Mouse (Mus musculus) CD4-positive naive resting alpha-beta T cell, adult 76 days (primary cell): ENCODE results near the gene Lck. TPM values are rescaled to one million over a fixed set of nuclear protein-coding genes. Genes with fewer than 3 reads are reported as not detected.

Experiments
- total RNA-seq: library from RNA; stranded (reverse); gene quantifications from one replicate; pipeline ENCODE4 v1.2.4, GENCODE M21; 2023

The Lck gene
- 749 TPM for total RNA-seq

GRCm38 (mm10) chr4:129573430-129573829 is at the start of gene Lck:
Lck (minus strand) TSS chr4:129573641.

DNA sequence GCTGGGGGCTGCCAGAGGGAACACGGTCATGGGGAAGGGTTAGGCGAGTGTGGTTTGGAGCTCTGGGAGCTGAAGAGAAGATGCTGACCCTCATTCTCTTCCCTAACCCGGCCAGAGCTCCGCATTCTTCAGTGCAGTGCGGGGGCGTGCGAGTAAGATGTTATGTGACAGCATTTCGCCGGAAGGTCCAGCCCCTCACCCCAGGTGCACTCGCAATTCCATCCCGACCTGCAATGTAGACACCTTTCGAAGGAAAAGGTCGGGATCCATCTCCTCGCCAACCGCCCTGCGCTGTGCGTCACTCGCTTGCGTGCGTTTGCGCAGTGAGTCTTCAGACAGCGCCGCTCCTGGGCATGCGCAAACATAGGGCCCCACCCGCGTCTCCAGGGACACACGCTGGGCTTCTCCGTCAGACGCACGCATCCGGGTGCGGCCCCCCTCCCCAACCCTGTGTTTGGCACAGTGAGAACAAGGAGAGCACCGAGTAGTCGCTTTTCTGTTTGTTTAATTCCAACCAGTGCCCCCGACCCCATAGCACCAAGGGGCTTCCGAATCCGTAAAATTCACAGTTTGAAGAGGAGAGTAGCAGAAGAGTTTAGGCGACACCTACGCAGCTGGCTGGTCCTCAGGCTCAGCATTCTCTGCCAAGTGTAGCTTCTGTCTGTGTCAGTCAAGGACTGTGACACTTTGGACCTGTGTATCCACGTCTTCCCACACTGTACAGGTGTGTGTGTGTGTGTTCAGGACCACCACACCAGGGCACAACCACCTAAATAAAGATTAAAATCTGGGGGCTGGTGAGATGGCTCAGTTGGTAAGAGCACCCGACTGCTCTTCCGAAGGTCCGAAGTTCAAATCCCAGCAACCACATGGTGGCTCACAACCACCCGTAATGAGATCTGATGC is 45.6 kb upstream of the Lck start, which contains the start of gene Iqcc:
Gene Iqcc, minus strand, starts transcription at position 314 of the 906 bp plus-strand sequence.

DNA sequence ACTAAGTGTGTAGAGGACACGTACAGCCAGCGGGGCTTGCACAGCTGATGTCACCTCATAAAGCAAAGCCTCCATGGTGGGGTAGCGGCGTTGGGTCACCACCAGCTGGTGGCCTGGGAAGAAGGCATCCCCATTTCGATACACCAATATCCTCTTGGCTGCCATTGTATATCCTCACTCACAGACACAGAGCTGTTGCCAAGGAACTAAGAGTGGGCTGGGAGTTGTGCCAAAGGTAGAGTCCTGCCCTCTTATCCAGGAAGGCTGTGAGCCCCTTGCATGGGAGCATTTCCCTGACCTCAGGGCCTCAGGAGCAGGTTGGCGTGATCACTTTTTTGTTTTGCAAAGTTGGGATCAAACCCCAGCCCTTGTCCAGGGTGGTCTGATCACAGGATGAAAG is 40.7 kb upstream of the Lck start, which contains the start of gene Dcdc2b:
Gene Dcdc2b, minus strand, starts transcription at position 165 of the 400 bp plus-strand sequence.

DNA sequence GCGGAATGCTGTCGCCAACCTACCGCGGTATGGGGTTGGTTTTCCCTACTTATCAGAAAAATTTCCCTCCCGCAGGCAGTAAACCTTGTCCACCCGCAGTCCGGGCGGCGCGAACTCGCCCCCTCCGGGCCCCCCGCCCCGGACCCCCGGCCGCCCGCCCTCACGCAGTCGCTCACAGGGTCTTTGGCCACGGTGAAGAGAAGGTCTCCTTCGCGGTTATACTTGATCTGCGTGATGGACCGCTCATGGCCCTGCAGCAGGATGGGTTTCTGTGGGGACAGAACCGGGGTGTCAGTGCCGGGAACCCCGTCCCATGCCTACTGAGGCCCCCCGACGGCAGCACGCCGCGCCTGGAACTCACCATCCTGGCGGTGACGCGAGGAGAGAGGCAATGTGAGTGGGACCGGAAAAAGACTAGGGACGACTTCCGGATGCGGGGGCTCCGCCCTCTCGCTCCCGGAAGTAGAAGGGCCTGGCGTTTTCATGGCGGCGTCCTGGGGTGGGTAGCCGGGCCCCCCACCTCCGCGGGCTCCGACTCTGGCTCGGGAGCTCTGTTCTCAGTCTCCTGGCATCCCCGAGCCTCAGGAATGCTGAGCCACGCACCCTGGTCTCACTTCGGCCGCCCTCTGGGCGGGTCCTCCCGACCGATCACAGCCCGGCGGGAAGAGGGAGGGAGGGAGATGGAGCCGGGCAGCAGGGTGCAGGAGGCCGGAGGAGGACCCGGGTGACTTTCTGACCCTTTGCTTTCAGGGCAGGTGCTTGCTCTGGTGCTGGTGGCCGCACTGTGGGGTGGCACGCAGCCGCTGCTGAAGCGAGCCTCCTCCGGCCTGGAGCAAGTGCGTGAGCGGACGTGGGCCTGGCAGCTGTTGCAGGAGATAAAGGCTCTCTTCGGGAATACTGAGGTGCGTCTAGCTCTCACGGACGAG is 27.1 kb upstream of the Lck start, which contains the start of the genes Eif3i and Tmem234:
Gene Eif3i, minus strand, starts transcription at position 416 of the 926 bp plus-strand sequence.
Gene Tmem234, plus strand, starts transcription at position 436 of the 926 bp plus-strand sequence.

DNA sequence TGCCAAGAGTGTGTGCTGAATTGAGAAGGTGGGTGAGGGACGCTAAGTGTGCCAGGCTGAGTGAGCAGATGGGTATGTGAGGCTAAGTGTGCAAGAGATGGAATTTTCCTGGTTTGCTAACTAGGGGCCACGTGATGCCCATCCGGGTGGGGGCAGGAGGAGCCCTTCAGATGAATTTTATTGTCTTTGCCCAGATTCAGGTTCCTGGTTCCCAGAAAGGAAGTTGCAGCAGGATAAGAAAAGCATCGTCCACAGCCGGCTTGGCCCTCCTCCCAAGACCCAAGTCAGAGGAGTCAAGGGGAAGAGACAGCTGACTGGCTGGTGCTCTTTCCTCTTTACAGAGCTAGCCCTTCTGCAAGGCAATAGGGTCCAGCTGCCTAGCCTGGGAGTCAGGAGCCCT is 5.0 kb upstream of the Lck start, which contains the start of gene Fam167b:
Gene Fam167b, minus strand, starts transcription at position 84 of the 400 bp plus-strand sequence.

GRCm38 (mm10) chr4:129542592-129543141 is 30.8 kb downstream of the Lck start, which contains the start of gene Hdac1:
Hdac1 (minus strand) TSS chr4:129542713.

DNA sequence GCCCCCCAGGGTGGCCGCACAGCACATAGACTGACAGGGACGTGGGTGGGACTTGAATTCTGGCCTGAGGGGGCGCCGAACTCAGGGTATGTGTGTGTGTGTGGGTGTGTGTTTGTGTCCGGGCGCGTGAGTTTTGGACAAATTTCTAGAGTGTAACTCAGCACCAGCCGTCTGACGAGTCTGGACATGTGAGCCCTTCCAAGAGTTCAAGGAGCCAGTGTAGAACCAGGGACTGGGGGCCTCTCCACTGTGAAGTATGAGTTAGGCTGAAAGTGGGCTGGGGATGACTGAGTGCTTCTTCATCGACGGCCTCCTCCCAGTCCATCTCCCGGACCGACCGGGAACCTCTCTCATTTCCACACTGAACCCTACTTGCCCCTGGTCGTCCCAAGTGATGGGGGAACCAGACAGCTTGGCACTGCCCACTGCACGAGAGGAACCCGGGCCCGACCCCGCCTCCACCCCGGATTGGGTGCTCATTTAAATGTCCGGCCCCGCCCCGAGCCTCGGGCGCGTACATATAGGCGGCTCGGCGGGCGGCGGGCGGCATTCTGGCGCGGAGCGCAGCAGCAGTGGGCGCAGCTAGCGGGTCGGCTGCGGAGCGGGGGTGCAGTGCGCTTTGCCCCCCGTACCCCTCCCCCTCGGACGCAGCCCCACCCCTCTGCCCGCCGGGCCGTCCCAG is 60.2 kb downstream of the Lck start, which contains the start of gene Marcksl1:
Gene Marcksl1, plus strand, starts transcription at position 496 of the 682 bp plus-strand sequence.

Other genes starting within 250 kb of the Lck start
- gene Rbbp4, start 238.3 kb downstream of the Lck start, total RNA-seq, result 168 TPM
- 35.2 TPM for gene Zbtb8os, start 237.9 kb downstream of the Lck start, total RNA-seq
- gene Zbtb8a, start 195.5 kb downstream of the Lck start, total RNA-seq, result 1.8 TPM
- gene Zbtb8b, start 132.8 kb downstream of the Lck start, total RNA-seq, result not detected
- 163 TPM for gene Bsdc1, start 112.1 kb downstream of the Lck start, total RNA-seq
- not detected for gene Tssk3, start 82.6 kb downstream of the Lck start, total RNA-seq
- 1.9 TPM for gene Fam229a, start 82.5 kb downstream of the Lck start, total RNA-seq
- gene Marcksl1, start 60.1 kb downstream of the Lck start, total RNA-seq, result 19.7 TPM
- gene Hdac1, start 30.9 kb downstream of the Lck start, total RNA-seq, result 127 TPM
- 1.2 TPM for gene Fam167b, start 4.9 kb upstream of the Lck start, total RNA-seq
- gene Eif3i, start 27.0 kb upstream of the Lck start, total RNA-seq, result 173 TPM
- 173 TPM for gene Tmem234, start 27.0 kb upstream of the Lck start, total RNA-seq
- gene Dcdc2b, start 40.6 kb upstream of the Lck start, total RNA-seq, result 3.7 TPM
- gene Iqcc, start 45.5 kb upstream of the Lck start, total RNA-seq, result 17.3 TPM
- gene Ccdc28b, start 50.3 kb upstream of the Lck start, total RNA-seq, result 6.2 TPM
- gene Txlna, start 67.4 kb upstream of the Lck start, total RNA-seq, result 63.2 TPM
- 31.4 TPM for gene Kpna6, start 99.1 kb upstream of the Lck start, total RNA-seq
- gene Tmem39b, start 123.2 kb upstream of the Lck start, total RNA-seq, result 13.0 TPM
- gene Khdrbs1, start 168.7 kb upstream of the Lck start, total RNA-seq, result 126 TPM
- 326 TPM for gene Ptp4a2, start 237.6 kb upstream of the Lck start, total RNA-seq